Mouse (Mus musculus): ENCODE data around the gene Ube2a.

The Ube2a gene

GRCm38 (mm10) chrX:36902321-36903114, 28.8 kb downstream of the Ube2a start, which contains the start of gene Nkrf:
Gene Nkrf (minus strand): TSS chrX:36902899.
- peak; percentile 20 for DNase-seq (ENCODE audit: low spot score)

- DNase-seq (ENCODE audit: low spot score), result peak; percentile 91
Measured at GRCm38 (mm10) chrX:36903115-36903768, 29.5 kb downstream of the Ube2a start.

- DNase-seq (ENCODE audit: low spot score), result no peak
Measured at GRCm38 (mm10) chrX:36906539-36906938, 32.8 kb downstream of the Ube2a start.

- peak; percentile 12 for DNase-seq (ENCODE audit: low spot score)
Measured at GRCm38 (mm10) chrX:36911343-36911742, 37.6 kb downstream of the Ube2a start.

- DNase-seq (ENCODE audit: low spot score), result no peak
Measured at GRCm38 (mm10) chrX:36917749-36918148, 44.0 kb downstream of the Ube2a start.

GRCm38 (mm10) chrX:36921346-36921745, 47.6 kb downstream of the Ube2a start:
- DNase-seq (ENCODE audit: low spot score), result no peak

- DNase-seq (ENCODE audit: low spot score), result no peak
Measured at GRCm38 (mm10) chrX:36928791-36929190, 55.1 kb downstream of the Ube2a start.

GRCm38 (mm10) chrX:36929694-36930093, 56.0 kb downstream of the Ube2a start:
- no peak for DNase-seq (ENCODE audit: low spot score)

GRCm38 (mm10) chrX:36930574-36930973, 56.9 kb downstream of the Ube2a start:
- no peak for DNase-seq (ENCODE audit: low spot score)
